Mouse (Mus musculus) heart, adult 18-20 months (tissue): ENCODE measurements at regions not wholly inside any gene's neighbourhood (a gene's known extent, or its start where the extent isn't known, plus 50 kb on each side); places are given as distances from the start of the nearest gene placed in this dataset.

Source experiments
- DNase-seq, 2 experiments: peaks; one replicate each; pipeline ENCODE4 v3.0.0; 2021 to 2022; ENCODE audit warnings: mixed read lengths in 1 of 2

- DNase-seq = no peak
Observed at GRCm38 (mm10) chr14:25338404-25339051, 120.5 kb upstream of the Zmiz1 start.

DNA sequence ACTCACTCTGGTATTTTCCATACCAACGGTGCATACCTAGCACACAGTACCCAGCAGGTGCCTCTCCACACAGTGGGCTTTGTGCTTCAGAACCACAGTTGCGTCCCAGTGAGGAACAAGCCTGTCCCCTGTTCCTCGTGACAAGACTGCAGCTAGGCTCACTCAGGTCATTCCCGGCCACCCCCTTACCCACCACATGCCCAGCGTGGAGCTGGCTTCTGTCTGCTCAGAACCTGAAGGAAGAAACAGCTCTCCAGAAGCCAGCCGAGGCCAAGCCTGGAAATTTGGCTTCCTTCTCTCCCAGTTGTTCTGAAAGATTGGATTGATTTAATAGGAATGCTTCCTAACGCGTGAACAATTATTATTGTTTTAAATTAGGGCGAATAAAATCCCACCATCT, 118.1 kb upstream of the Zmiz1 start:
- DNase-seq = no peak

GRCm38 (mm10) chr14:25341848-25342427, 117.0 kb upstream of the Zmiz1 start:
- no peak for DNase-seq

DNA sequence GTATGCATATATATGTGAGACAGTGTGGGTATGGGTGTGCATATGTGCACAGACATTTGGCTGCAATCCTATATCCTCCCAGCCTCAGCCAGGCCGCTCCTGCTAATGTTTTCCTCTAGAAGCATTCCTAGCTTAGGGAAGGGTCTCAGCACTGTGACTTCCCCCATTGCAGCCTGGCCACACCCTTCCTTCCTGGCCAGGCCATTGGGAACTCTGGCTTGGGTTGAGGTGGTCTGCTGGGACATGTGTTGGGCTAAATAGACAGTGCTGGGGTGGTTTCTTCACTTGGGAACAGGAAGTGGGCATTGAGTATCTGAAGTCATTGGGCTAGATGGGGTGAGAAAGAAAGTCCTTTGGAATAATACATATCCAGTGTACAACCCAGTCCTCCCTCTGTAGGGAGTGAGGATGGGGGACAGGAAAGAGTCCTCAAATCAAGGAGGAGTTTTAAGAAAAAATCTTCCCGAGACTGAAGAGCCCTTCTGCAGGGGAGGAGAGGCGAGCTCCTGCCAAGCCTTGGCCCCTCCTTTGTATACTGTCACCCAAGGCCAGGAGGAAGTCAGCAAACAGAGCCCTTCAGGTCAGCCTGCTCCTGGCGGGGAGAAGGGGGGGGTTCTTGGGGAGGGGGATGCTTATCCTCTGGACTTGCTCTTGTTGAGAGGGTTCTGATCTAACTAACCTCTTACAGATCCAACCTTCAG, 116.0 kb upstream of the Zmiz1 start:
- DNase-seq = no peak

GRCm38 (mm10) chr14:25345995-25346394, 113.0 kb upstream of the Zmiz1 start:
- DNase-seq = peak; percentile 53 to 60

GRCm38 (mm10) chr14:25346813-25347610, 112.0 kb upstream of the Zmiz1 start:
- no peak for DNase-seq

DNA sequence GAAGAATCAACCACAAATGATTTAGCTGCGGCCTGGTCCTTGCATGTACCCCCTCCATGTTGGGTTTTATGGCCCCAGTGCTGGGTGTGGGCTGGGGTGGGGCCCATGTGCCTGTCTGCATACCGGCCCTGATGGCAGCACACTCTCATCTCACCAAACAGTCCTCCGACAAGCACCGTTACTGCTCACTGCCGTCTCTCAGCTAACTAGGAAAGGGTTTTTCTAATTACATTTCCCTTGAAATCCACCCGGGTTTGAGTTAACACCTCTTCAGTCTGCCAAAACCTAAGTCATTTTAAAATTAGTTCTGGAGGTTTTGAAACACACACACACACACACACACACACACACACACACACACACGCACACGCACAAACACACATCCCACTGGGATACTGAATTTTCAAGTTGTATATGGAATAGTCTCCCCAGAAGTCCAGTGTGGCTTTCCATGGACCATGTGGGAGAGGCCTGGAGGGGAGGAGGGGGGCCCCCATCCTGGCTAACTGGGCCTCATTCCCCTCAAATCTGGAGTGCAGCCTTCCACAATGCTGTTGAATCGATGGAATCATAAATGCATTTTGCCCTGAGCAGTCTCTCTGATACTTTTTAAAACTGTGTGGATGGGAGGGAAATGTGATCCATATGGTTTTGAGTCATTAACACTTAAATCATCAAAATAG, 108.6 kb upstream of the Zmiz1 start:
- no peak for DNase-seq

DNA sequence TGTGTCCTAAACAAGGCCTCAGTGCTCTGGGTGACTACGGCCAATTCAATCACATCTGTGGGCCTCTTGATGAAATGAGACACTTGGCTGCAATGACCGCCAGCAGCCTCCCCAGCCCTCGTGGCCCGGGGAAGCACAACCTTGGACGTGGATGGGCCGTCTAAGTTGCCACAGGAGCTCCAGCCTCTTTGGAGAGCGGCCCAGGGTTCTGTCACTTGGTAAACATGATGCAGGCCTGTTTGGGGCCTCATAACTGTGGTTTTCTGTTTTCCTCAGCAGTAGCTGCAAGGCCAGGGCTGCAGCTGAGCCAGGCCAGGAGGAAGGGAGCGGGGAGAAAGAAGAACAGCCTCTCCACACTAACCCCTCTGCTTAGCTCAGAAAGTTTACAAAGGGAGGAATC, 105.2 kb upstream of the Zmiz1 start:
- peak; percentile 77 to 85 for DNase-seq

DNA sequence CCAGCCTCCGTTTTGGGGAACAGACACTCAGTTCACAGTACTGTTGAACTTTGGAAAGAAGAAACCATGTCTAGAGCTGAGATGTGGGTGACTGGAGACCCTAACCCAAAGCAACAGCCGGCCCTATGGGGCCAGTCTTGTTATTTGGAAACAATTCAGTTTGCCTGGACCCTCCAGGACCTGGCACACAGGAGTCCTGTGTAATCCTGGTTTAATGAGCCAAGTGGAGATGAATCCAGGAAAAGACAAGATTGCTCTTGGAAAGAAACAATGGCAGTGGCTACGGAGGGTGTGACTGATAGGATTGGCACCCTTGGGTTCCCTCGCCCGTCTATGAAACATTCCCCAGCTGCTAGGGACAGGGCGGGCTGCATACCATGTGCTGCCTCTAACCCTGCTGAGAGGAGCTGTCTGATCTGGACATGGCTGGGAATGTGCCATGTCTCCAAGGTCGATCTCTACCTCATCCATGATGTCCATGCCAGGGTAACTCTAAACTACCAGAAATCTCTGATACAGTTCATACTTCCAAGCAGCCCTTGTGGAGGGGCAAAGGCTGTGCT, 104.6 kb upstream of the Zmiz1 start:
- DNase-seq = no peak

- no peak for DNase-seq
Observed at GRCm38 (mm10) chr14:25357805-25358204, 101.2 kb upstream of the Zmiz1 start.

GRCm38 (mm10) chr14:25359824-25360294, 99.1 kb upstream of the Zmiz1 start:
- DNase-seq = peak; percentile 77 to 85

DNA sequence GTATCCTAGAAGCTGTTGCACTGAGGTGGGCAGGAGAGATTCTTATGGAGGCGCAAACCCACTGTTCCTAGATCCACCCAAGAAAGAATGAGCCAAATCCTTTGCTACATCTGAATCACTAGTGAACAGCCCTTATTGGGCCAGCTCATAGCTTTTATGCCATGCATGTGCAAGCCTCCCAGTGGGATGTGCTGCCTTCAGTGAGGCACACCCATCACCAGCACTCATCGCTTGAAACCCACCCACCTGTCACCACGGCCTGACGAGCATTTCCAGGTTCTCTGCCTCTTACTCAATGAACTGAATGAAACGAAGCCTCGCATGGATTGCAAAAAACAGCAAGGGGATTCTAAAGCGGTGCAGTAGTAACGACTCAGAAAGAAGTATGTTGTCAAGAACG, 98.3 kb upstream of the Zmiz1 start:
- DNase-seq = no peak

DNA sequence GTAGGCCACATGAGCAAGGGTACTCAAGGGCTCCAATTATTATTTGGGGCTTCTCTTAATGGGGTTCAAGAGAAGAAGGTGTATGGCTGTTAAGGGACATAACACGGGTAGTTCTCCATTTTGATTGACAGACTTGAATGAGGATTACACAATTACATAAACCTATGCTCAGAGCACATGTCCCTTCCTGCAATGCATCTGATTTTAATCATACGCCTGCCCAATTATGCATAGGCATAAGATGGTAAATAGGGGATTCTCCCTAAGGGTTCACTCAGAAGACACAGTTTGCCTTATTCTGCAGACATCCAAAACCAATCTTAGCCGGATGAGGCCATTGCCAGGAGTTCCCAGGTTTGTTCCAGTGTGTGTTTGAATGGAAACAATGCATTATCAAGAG, 97.9 kb upstream of the Zmiz1 start:
- DNase-seq = no peak

DNA sequence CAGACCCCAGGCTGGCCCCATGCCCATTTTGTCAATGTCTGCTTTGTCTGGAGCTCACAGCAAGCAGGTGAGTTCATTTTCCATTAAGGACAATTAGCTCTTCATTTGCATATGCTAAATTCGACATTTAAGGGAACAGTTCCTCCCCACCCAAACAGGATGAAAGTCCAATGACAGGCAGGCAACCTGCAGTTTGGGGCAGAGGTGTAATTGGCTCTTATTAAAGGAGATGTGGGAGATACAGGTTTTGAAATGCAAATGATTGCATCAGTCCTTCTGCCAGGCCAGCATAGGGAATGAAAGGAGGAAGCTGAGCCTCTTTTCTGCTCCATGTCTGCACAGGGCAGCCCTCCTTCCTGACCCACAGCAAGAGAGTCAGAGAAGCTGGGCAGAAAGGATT, 96.2 kb upstream of the Zmiz1 start:
- no peak for DNase-seq

DNA sequence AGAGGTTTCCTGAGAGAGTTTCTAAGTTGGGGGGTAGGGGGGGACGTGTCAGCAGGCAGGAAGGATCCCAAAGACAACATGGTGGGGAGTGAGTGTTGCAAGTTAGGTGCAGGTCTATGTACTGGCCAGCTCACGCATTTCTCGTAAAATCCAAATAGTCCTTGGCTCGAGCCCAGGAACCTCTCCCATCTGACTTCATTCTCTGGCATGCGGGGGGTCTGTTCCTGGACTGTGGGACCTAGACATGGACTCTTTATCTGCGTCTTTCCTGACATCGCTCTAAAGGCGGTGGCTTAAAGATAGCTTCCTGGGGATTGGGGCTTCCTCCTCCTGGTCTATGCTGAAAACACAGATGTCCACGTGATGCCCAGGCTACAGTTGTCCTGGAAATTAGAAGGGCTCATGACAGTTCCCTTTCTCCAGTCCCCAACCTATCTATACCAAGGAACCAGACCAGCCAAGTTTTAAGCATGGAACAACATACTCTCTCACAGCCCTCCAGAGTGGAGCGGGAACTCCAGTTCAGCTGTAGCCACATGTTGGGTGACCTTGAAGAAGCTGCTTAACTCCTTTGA, 93.7 kb upstream of the Zmiz1 start:
- peak; percentile 68 to 78 for DNase-seq

GRCm38 (mm10) chr14:25366009-25366408, 93.0 kb upstream of the Zmiz1 start:
- DNase-seq = peak in 1 of 2 experiments; percentile 54

DNA sequence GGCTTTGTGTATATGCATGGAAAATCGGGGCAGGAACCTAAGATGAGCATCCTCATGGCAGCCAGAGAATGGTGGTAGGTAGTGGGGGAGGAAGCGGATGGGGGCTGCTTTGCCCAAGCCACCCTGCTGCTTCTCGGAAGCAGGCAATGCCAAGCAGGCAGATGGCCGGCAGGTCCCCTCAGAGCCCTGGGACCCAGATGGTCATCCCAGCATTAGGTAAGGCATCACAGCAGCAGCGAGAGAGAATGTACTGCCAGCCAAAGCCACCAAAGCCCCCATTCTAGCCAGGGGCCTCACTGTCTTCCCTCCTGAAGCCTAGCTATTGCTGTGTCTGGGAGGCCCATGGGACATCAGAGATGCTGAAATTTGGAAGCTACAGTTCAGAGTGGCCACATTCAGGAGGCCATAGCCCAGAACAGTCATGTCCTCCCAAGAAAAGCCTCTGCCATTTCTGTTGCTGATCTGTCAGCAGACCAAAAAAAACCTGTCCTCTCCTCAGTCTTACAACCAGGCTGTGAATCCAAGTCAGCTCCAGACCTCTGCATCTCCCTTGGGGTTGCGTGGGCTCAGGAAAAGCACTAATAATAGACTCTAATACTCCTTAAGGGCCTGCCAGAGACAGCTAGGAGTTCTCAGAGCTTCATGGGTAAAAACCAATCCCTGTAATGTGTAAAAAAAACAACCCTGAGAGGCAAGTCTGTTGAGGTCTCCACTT, 88.5 kb upstream of the Zmiz1 start:
- no peak for DNase-seq

DNA sequence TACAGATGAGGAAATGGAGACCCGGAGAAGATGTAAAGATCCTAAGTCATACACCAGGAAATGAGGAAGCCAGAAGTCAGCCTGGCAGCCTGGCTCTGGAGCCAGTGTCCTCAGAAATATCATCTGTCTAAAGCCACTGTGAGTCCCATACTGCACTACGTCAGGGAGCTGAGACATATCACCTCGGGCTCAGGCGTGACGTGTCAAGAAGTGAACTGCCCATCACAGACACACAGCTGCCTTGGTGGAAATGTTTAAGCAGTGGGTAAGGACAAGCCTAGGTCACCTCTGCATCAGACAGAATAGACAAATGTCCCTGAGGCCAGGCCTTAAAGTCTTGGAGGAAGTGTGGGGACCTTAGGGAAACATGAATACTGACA, 88.0 kb upstream of the Zmiz1 start:
- DNase-seq = no peak

DNA sequence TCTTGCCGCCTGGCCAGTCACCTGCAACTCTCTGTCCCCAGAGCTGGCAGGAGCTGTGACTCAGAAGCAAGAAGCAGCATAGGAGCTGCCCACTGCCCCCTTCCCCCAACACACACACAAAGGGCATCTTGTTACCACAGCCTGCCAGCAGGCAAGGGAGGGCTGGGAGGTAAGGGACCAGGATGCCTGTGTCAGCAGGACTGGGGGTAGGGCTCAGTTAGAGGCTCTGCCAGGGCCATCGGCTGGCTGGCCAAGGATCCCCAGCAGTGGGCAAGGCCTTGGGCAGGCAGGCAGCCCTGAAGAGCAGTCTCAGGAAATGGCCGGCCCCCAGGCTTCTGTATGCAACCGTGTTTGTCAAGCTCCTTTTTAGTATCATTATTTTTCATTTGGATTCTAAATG, 87.3 kb upstream of the Zmiz1 start:
- peak in 1 of 2 experiments; percentile 71 for DNase-seq

DNA sequence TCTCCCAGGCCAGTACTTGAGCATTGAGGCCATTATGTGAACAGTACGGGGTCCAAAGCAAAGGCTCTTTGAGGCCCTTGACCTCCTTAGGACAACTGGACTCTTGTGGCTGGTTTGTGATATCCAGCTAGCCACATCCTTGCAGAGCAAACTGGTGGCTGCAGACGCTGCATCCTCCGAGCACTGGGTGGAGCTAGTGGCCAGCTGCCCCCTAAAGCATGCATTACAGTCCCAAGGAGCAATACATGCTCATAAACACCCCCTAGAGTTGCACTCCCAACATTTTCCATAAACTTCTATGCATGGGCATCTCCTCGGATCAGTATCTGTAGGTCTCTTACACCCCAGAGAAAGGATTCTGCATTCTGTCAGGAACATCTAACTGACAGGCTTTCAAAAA, 86.4 kb upstream of the Zmiz1 start:
- DNase-seq = no peak

GRCm38 (mm10) chr14:25373167-25373566, 85.8 kb upstream of the Zmiz1 start:
- no peak for DNase-seq
